Mouse (Mus musculus) liver, embryonic 12.5 days (tissue): ENCODE results near the gene Man1b1. TPM values are rescaled to one million over a fixed set of nuclear protein-coding genes. Genes with fewer than 3 reads are reported as not detected.

ENCODE experiments used
- ATAC-seq: fragments of 200-750 bp; cut with Nextera tagmentation; 2 replicates; pipeline ENCODE4 v1.8.0; 2017; ENCODE audit warnings: moderate number of reproducible peaks, mild to moderate bottlenecking, moderate library complexity
- H3K27ac ChIP-seq: fragments of 300-500 bp; sonication (generic); 2 replicates; pipeline ENCODE4 v1.5.1; 2016; ENCODE audit warnings: mild to moderate bottlenecking
- H3K27me3 ChIP-seq: fragments of 300-500 bp; sonication (generic); replicated peaks from 2 replicates; pipeline ENCODE4 v1.6.1; 2016; ENCODE audit warnings: mild to moderate bottlenecking, moderate library complexity
- H3K36me3 ChIP-seq: fragments of 300-500 bp; sonication (generic); 2 replicates; pipeline ENCODE4 v1.6.1; 2016; ENCODE audit warnings: mild to moderate bottlenecking, moderate library complexity
- H3K4me1 ChIP-seq: fragments of 300-500 bp; sonication (generic); 2 replicates; pipeline ENCODE4 v1.6.1; 2016
- H3K4me2 ChIP-seq: fragments of 300-500 bp; sonication (generic); 2 replicates; pipeline ENCODE4 v1.6.1; 2016; ENCODE audit warnings: mild to moderate bottlenecking, moderate library complexity
- H3K4me3 ChIP-seq: fragments of 300-500 bp; sonication (generic); 2 replicates; pipeline ENCODE4 v1.5.1; 2016; ENCODE audit warnings: mild to moderate bottlenecking, moderate library complexity
- H3K9ac ChIP-seq: fragments of 300-500 bp; sonication (generic); 2 replicates; pipeline ENCODE4 v1.6.1; 2016; ENCODE audit warnings: mild to moderate bottlenecking, moderate library complexity
- H3K9me3 ChIP-seq: fragments of 300-500 bp; sonication (generic); replicated peaks from 2 replicates; pipeline ENCODE4 v1.6.1; 2016; ENCODE audit warnings: mild to moderate bottlenecking, moderate library complexity
- WGBS: fragments of 180-500 bp; shearing (Covaris S2); methylation state at CpG from one replicate; pipeline ENCODE4 v1.1.7; 2016; ENCODE audit not compliant: insufficient replicate concordance; 5-methylcytosine and 5-hydroxymethylcytosine counted together
- polyA plus RNA-seq: library from polyadenylated mRNA; unstranded; fragments of >200 nt; fragmentation: Nextera tagmentation; extraction: Ambion mirVana; gene quantifications from 2 replicates; pipeline ENCODE4 v1.2.1, GENCODE M21; 2016

Man1b1 gene
- 29.4 and 30.5 TPM in 2 replicates for polyA plus RNA-seq

DNA sequence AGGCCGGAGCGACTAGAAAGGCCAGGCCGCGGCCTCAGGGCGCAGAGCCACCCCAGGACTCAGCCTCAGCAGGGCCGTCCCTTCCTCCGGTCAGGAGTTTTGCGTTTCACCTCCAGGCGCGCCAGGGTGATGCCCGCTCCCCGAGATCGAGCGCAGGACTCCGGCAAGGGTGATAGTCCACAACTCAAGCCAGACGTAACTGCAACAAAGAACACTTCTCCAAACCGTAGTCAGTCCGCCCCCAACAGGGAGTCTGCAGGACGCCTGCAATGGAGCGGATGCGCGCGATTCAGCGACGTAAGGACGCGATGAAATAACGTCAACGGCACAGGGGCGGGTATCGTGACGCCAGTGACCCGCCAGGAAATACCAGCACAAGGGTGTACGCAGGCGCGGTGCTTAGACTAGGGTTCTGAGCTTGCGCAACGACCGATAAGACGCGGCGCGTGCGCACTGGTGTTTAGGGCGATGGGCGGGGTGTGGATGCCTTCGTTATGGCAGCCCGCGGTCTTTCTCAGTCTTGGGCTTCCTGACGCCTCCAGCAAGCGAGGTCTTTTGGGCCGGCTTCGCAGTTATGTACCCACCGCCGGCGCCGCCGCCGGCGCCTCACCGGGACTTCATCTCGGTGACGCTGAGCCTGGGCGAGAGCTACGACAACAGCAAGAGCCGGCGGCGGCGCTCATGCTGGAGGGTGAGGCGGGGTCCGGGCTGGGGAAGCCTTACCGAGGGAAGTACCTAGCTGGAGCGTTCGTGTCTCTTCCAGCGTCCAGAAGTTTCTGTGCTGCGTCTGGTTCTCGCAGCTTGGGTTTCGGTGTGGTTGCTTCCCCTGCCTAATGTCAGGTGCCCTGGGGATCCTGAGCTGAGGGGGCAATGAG lies at the start of gene Man1b1:
Man1b1 (plus strand) TSS at position 53 of the 875 bp plus-strand sequence.
- H3K9ac ChIP-seq: peak within 1 kb of the TSS; percentile 87
- peak; percentile 98 for ATAC-seq
- no peaks in the 10 kb centered on the region for H3K9me3 ChIP-seq
- peaks cover 41% of the 10 kb centered on the region for H3K36me3 ChIP-seq
- under 1% methylated on average over 78 of the region's 78 CpGs for WGBS
- peak within 1 kb of the TSS; percentile 88 for H3K4me2 ChIP-seq
- peak within 1 kb of the TSS; percentile 90 for H3K4me3 ChIP-seq
- H3K27ac ChIP-seq: peak within 1 kb of the TSS; percentile 84
- H3K27me3 ChIP-seq: no peaks in the 10 kb centered on the region
- H3K4me1 ChIP-seq: peaks cover 27% of the 10 kb centered on the region

GRCm38 (mm10) chr2:25285551-25285950 lies 46.6 kb upstream of the Man1b1 start:
- no peak overlapping the region for H3K27ac ChIP-seq
- no peak overlapping the region for H3K4me2 ChIP-seq
- 81% methylated on average over 2 of the region's 2 CpGs for WGBS
- no peak overlapping the region for H3K9ac ChIP-seq
- peaks cover 20% of the 10 kb centered on the region for H3K4me1 ChIP-seq
- H3K36me3 ChIP-seq: peaks cover 58% of the 10 kb centered on the region
- ATAC-seq: no peak
- no peak overlapping the region for H3K4me3 ChIP-seq
- no peaks in the 10 kb centered on the region for H3K9me3 ChIP-seq
- H3K27me3 ChIP-seq: peaks cover 29% of the 10 kb centered on the region

GRCm38 (mm10) chr2:25286314-25286713 lies 45.8 kb upstream of the Man1b1 start:
- no peak overlapping the region for H3K4me3 ChIP-seq
- peak; percentile 43; the same call in 1 of the 2 replicates for ATAC-seq
- H3K4me1 ChIP-seq: peaks cover 20% of the 10 kb centered on the region
- H3K27me3 ChIP-seq: peaks cover 37% of the 10 kb centered on the region
- 8% methylated on average over 1 of the region's 1 CpGs for WGBS
- peaks cover 50% of the 10 kb centered on the region for H3K36me3 ChIP-seq
- H3K9me3 ChIP-seq: no peaks in the 10 kb centered on the region
- no peak overlapping the region for H3K27ac ChIP-seq
- no peak overlapping the region for H3K9ac ChIP-seq
- peak overlapping the region; percentile 21 for H3K4me2 ChIP-seq

DNA sequence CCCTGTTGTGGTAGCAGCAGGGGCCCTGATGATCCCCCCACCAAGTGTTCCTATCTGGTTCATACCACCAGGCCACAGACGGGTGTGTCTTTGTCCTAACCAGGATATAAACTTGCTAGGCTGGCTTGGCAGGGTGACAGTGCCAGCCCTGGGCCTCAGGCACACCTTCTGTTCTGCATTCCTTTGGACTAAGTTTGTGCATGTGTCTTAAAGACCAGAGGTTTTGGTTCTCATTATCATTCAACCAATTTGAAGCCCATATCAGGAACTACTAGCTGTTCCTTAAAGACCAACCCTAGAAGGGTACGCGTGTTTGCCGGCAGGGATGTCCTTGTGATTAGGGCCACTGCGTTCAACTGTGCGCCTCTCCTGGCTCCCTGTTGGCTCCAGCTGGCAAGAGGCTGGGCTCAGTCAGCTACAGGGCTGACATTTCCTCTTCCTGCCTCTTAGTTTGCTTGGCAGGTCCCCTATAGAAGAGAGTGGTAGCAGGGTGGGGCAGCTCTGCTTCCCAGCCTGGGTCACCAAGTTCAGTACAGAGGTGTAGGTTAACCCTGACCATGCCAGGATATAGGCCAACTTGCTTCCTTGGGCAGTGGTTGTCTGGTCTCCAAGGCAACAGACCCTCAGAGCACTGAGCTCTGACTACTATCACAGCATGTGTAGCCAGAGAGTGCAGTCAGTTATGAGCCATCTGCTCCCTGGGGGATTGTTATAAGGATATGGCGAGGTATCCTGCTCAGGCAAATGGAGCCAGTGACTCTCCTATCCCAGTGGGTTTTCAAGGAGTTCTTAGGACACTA lies 45.1 kb upstream of the Man1b1 start:
- H3K27me3 ChIP-seq: peaks cover 44% of the 10 kb centered on the region

GRCm38 (mm10) chr2:25287927-25288649 lies 44.0 kb upstream of the Man1b1 start, which contains the start of gene Tmem210:
Tmem210 (plus strand) TSS chr2:25288145.
- WGBS: 79% methylated on average over 6 of the region's 6 CpGs

More for the DNA sequence above, 45.1 kb upstream of the Man1b1 start:
- no peak overlapping the region for H3K4me3 ChIP-seq
- H3K9me3 ChIP-seq: no peaks in the 10 kb centered on the region
- peak; percentile 56; the same call in 1 of the 2 replicates for ATAC-seq
- peaks cover 25% of the 10 kb centered on the region for H3K4me1 ChIP-seq
- H3K36me3 ChIP-seq: peaks cover 45% of the 10 kb centered on the region
- H3K27ac ChIP-seq: no peak overlapping the region
- 33% methylated on average over 7 of the region's 7 CpGs for WGBS
- H3K4me2 ChIP-seq: peak overlapping the region; percentile 21
- H3K9ac ChIP-seq: no peak overlapping the region

GRCm38 (mm10) chr2:25288734-25289345 lies 43.3 kb upstream of the Man1b1 start:
- Histone ChIP-seq H3K4me2 (no peak overlapping the region), H3K27me3 (peaks cover 62% of the 10 kb centered on the region)
- WGBS: 68% methylated on average over 7 of the region's 7 CpGs

More at GRCm38 (mm10) chr2:25287927-25288649, 44.0 kb upstream of the Man1b1 start, which contains the start of gene Tmem210:
- Histone ChIP-seq H3K4me3 (no peak within 1 kb of the TSS), H3K36me3 (peaks cover 34% of the 10 kb centered on the region), H3K4me2 (peak within 1 kb of the TSS; percentile 21; the same call in 1 of the 2 replicates), H3K9ac (no peak within 1 kb of the TSS), H3K27me3 (peaks cover 54% of the 10 kb centered on the region), H3K27ac (no peak within 1 kb of the TSS), H3K4me1 (peaks cover 31% of the 10 kb centered on the region), H3K9me3 (no peaks in the 10 kb centered on the region)
- ATAC-seq: no peak

GRCm38 (mm10) chr2:25289651-25290050 lies 42.5 kb upstream of the Man1b1 start, which contains the start of gene Lrrc26:
Lrrc26 (plus strand) TSS chr2:25289915.
- Histone ChIP-seq H3K27me3 (peaks cover 70% of the 10 kb centered on the region), H3K4me2 (no peak within 1 kb of the TSS), H3K4me3 (no peak within 1 kb of the TSS), H3K4me1 (peaks cover 31% of the 10 kb centered on the region), H3K9ac (no peak within 1 kb of the TSS), H3K36me3 (peaks cover 18% of the 10 kb centered on the region), H3K27ac (no peak within 1 kb of the TSS), H3K9me3 (no peaks in the 10 kb centered on the region)
- WGBS: 14% methylated on average over 11 of the region's 11 CpGs
- no peak for ATAC-seq

More at GRCm38 (mm10) chr2:25288734-25289345, 43.3 kb upstream of the Man1b1 start:
- Histone ChIP-seq H3K4me1 (peaks cover 31% of the 10 kb centered on the region), H3K4me3 (no peak overlapping the region), H3K9ac (no peak overlapping the region), H3K36me3 (peaks cover 26% of the 10 kb centered on the region), H3K27ac (no peak overlapping the region), H3K9me3 (no peaks in the 10 kb centered on the region)
- no peak for ATAC-seq

GRCm38 (mm10) chr2:25290101-25290815 lies 41.9 kb upstream of the Man1b1 start:
- H3K9me3 ChIP-seq: no peaks in the 10 kb centered on the region
- H3K4me2 ChIP-seq: no peak overlapping the region
- no peak overlapping the region for H3K27ac ChIP-seq
- 3% methylated on average over 54 of the region's 54 CpGs for WGBS
- H3K27me3 ChIP-seq: peaks cover 76% of the 10 kb centered on the region
- H3K4me3 ChIP-seq: no peak overlapping the region
- peaks cover 31% of the 10 kb centered on the region for H3K4me1 ChIP-seq
- H3K36me3 ChIP-seq: peaks cover 12% of the 10 kb centered on the region
- no peak for ATAC-seq
- no peak overlapping the region for H3K9ac ChIP-seq

DNA sequence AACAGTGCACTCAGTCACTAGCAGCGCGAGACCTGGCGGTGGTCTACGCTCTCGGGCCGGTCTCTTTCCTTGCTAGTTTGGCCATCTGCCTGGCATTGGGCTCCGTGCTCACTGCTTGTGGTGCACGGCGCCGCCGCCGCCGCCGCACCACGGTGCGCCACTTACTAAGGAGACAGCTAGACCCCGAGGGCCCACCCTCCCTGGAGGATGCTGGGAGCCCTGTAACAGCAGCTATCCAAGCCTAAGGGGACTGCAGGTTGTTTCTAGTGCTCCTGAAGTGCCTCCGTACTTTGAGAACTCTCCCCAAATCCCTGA lies 41.4 kb upstream of the Man1b1 start:
- H3K27ac ChIP-seq: no peak overlapping the region
- ATAC-seq: no peak
- H3K27me3 ChIP-seq: peaks cover 81% of the 10 kb centered on the region
- no peak overlapping the region for H3K4me3 ChIP-seq
- no peak overlapping the region for H3K9ac ChIP-seq
- 4% methylated on average over 18 of the region's 18 CpGs for WGBS
- peaks cover 28% of the 10 kb centered on the region for H3K4me1 ChIP-seq
- H3K9me3 ChIP-seq: no peaks in the 10 kb centered on the region
- peaks cover 7% of the 10 kb centered on the region for H3K36me3 ChIP-seq
- no peak overlapping the region for H3K4me2 ChIP-seq

GRCm38 (mm10) chr2:25291184-25292053 lies 40.7 kb upstream of the Man1b1 start:
- WGBS: 10% methylated on average over 32 of the region's 32 CpGs
- Histone ChIP-seq H3K4me2 (peak overlapping the region; percentile 60), H3K4me3 (no peak overlapping the region), H3K9ac (no peak overlapping the region), H3K27ac (no peak overlapping the region), H3K36me3 (peaks cover under 1% of the 10 kb centered on the region; the same call in 1 of the 2 replicates), H3K4me1 (peaks cover 21% of the 10 kb centered on the region), H3K9me3 (no peaks in the 10 kb centered on the region), H3K27me3 (peaks cover 88% of the 10 kb centered on the region)
- ATAC-seq: no peak
